Mouse (Mus musculus) liver, adult 2 months (tissue): ENCODE results near the gene Ubxn6. TPM values are rescaled to one million over a fixed set of nuclear protein-coding genes. Genes with fewer than 3 reads are reported as not detected.
A peak's percentile ranks its signal among the peaks of the same experiment; 100 is the strongest.

ENCODE experiments used
- DNase-seq: peaks from one replicate; pipeline ENCODE4 v3.0.0-alpha.2; 2011; ENCODE audit warnings: low read depth, low spot score; ENCODE audit errors: extremely low read depth
- H3K27ac ChIP-seq: fragments of 200-500 bp; replicated peaks from 2 replicates; pipeline ENCODE4 v1.5.1; 2012; ENCODE audit warnings: low read depth, mild to moderate bottlenecking, control low read depth, inconsistent platforms, low read length; ENCODE audit not compliant: insufficient read depth
- H3K27me3 ChIP-seq: fragments of 200-500 bp; 2 replicates; pipeline ENCODE4 v1.6.1; 2012; ENCODE audit warnings: mild to moderate bottlenecking, moderate library complexity, low read length, inconsistent platforms; ENCODE audit not compliant: control insufficient read depth, insufficient read depth
- H3K36me3 ChIP-seq: fragments of 200-500 bp; 2 replicates; pipeline ENCODE4 v1.6.1; 2012; ENCODE audit warnings: low read length, inconsistent platforms; ENCODE audit not compliant: control insufficient read depth, insufficient read depth
- H3K4me1 ChIP-seq: fragments of 200-500 bp; 2 replicates; pipeline ENCODE4 v1.6.1; 2011; ENCODE audit warnings: low read length; ENCODE audit not compliant: control insufficient read depth, insufficient read depth
- H3K4me3 ChIP-seq: fragments of 200-500 bp; 2 replicates; pipeline ENCODE4 v1.5.1; 2011; ENCODE audit warnings: low read depth, mild to moderate bottlenecking, control low read depth, low read length, moderate library complexity; ENCODE audit not compliant: insufficient read depth
- H3K79me2 ChIP-seq: fragments of 200-500 bp; 2 replicates; pipeline ENCODE4 v1.6.1; 2012; ENCODE audit warnings: inconsistent platforms, mild to moderate bottlenecking, low read length, moderate library complexity; ENCODE audit not compliant: control insufficient read depth, insufficient read depth
- H3K9ac ChIP-seq: fragments of 200-500 bp; 2 replicates; pipeline ENCODE4 v1.6.1; 2012; ENCODE audit warnings: low read depth, mild to moderate bottlenecking, control low read depth, inconsistent platforms, low read length
- CTCF ChIP-seq: fragments of 200-500 bp; IDR thresholded peaks from 2 replicates; pipeline ENCODE4 v1.5.1; 2011; ENCODE audit warnings: low read depth, low read length, control low read depth
- POLR2A ChIP-seq: fragments of 200-500 bp; IDR thresholded peaks from 2 replicates; pipeline ENCODE4 v1.6.1; 2011; ENCODE audit warnings: low read length, control low read depth; ENCODE audit not compliant: insufficient read depth; ENCODE audit errors: extremely low read depth
- WGBS: fragments of 180-500 bp; shearing (Covaris S2); methylation state at CpG from one replicate; pipeline ENCODE4 v1.1.7; 2018; 5-methylcytosine and 5-hydroxymethylcytosine counted together
- polyA plus RNA-seq: library from polyadenylated mRNA; depleted of rRNA; stranded (reverse); fragments of >200 nt; gene quantifications from 2 replicates; pipeline ENCODE4 v1.2.3, GENCODE M21; 2012
- total RNA-seq: library from RNA; depleted of rRNA; stranded (reverse); fragments of >200 nt; gene quantifications from 2 replicates; pipeline ENCODE4 v1.2.3, GENCODE M21; 2014

Gene Ubxn6
- total and polyA plus RNA-seq, 2 experiments, result 34.9 to 55.8 TPM

DNA sequence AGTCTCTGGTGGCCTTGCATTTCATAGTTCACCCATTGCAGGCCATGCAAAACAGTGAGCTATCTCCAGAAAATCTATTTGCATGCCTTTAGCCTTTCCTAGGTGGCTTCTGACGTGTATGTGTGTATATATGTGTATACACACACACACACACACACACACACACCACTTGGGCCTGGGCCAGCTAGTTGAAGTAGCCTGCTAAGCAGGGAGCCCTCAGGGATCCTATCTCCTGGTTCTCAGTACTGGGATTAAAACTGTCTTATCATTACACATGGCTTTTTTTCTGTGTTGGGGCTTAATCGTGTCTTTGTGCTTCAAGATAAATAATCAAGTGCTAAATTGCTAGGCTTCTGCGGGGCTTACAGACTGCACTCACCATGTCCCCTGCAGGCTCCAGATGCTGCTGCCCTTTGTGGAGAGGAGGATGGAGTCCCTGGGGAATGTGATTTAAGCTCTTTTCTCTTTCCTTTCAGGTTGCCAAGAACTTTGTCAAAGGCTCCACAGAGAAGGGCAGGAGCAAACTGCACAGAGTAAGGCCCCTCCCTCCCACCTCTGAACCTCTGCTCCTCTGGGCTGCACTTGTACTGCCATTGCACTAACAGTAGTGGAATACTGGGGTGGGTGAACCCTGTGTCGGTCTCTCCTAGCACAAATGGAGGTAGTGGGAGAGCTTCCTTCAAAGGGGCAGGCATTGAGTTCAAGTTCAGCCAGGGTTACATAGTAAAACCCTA lies 18.7 kb downstream of the Ubxn6 start:
- no peak overlapping the region for H3K4me3 ChIP-seq
- no peaks in the 10 kb centered on the region for H3K36me3 ChIP-seq
- H3K9ac ChIP-seq, result no peak overlapping the region
- WGBS, result 73% methylated on average over 4 of the region's 4 CpGs
- H3K79me2 ChIP-seq, result no peaks in the 10 kb centered on the region
- no peak overlapping the region for H3K27ac ChIP-seq
- peaks cover 5% of the 10 kb centered on the region for H3K4me1 ChIP-seq
- TF ChIP-seq CTCF (no peak), POLR2A (no peak)
- H3K27me3 ChIP-seq, result no peaks in the 10 kb centered on the region
- DNase-seq, result no peak

- Histone ChIP-seq H3K79me2 (no peaks in the 10 kb centered on the region), H3K4me3 (no peak overlapping the region), H3K4me1 (peaks cover 5% of the 10 kb centered on the region), H3K9ac (no peak overlapping the region), H3K27ac (no peak overlapping the region), H3K36me3 (no peaks in the 10 kb centered on the region), H3K27me3 (no peaks in the 10 kb centered on the region)
- TF ChIP-seq CTCF, result no peak
- TF ChIP-seq POLR2A, result no peak
- DNase-seq, result no peak
These were observed 19.9 kb downstream of the Ubxn6 start for GRCm38 (mm10) chr17:56054938-56055337.

- peak; percentile 72 for DNase-seq
- H3K9ac ChIP-seq, result no peak overlapping the region
- H3K4me3 ChIP-seq, result no peak overlapping the region
- H3K27ac ChIP-seq, result 0 out of 2 replicates have a peak overlapping the region, but pooled peaks have one; percentile 2
- no peaks in the 10 kb centered on the region for H3K36me3 ChIP-seq
- H3K27me3 ChIP-seq, result no peaks in the 10 kb centered on the region
- peaks cover 5% of the 10 kb centered on the region for H3K4me1 ChIP-seq
- TF ChIP-seq CTCF, result no peak
- TF ChIP-seq POLR2A, result no peak
- WGBS, result 34% methylated on average over 5 of the region's 5 CpGs
- H3K79me2 ChIP-seq, result no peaks in the 10 kb centered on the region
These were observed 23.5 kb downstream of the Ubxn6 start for GRCm38 (mm10) chr17:56051369-56051768.

DNA sequence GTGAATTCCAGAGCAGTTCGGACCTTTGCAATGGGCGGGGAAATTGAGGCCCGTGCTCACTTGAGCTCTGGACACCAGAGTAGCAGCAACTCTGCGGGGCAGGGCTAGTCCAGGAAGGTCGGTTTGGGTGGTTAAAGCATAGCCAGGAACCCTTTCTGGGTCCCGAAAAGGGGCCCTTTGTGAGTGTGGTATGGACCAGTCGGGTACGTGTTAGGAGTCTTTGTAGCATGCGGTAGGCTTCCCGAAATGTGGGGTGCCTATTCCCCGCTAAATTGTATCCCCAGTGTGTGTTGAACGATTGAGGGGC lies 34.0 kb downstream of the Ubxn6 start:
- no peaks in the 10 kb centered on the region for H3K36me3 ChIP-seq
- H3K27me3 ChIP-seq, result no peaks in the 10 kb centered on the region
- WGBS, result 9% methylated on average over 12 of the region's 12 CpGs
- H3K4me1 ChIP-seq, result peaks cover 2% of the 10 kb centered on the region; the same call in 1 of the 2 replicates
- H3K79me2 ChIP-seq, result peaks cover 5% of the 10 kb centered on the region; the same call in 1 of the 2 replicates
- no peak overlapping the region for H3K9ac ChIP-seq
- no peak for DNase-seq
- H3K27ac ChIP-seq, result no peak overlapping the region
- peak overlapping the region; percentile 48; the same call in 1 of the 2 replicates for H3K4me3 ChIP-seq
- TF ChIP-seq CTCF (no peak), POLR2A (no peak)

GRCm38 (mm10) chr17:56040030-56040856 lies 34.6 kb downstream of the Ubxn6 start, which contains the start of gene Chaf1a:
Gene Chaf1a (plus strand): TSS chr17:56040439.
- H3K27ac ChIP-seq, result no peak within 1 kb of the TSS
- 1% methylated on average over 68 of the region's 68 CpGs for WGBS
- no peaks in the 10 kb centered on the region for H3K27me3 ChIP-seq
- peaks cover 3% of the 10 kb centered on the region for H3K4me1 ChIP-seq
- DNase-seq, result peak; percentile 90
- H3K79me2 ChIP-seq, result peaks cover 9% of the 10 kb centered on the region; the same call in 1 of the 2 replicates
- TF ChIP-seq POLR2A (no peak), CTCF (no peak)
- H3K9ac ChIP-seq, result peak within 1 kb of the TSS; percentile 74
- peak within 1 kb of the TSS; percentile 48 for H3K4me3 ChIP-seq
- H3K36me3 ChIP-seq, result no peaks in the 10 kb centered on the region

- WGBS, result 80% methylated on average over 4 of the region's 4 CpGs
- Histone ChIP-seq H3K4me3 (no peak overlapping the region), H3K4me1 (peaks cover 12% of the 10 kb centered on the region)
These were observed 35.5 kb downstream of the Ubxn6 start for GRCm38 (mm10) chr17:56039345-56039744.

More at GRCm38 (mm10) chr17:56039345-56039744, 35.5 kb downstream of the Ubxn6 start:
- no peak for DNase-seq
- Histone ChIP-seq H3K9ac (no peak overlapping the region), H3K79me2 (peaks cover 17% of the 10 kb centered on the region), H3K27me3 (no peaks in the 10 kb centered on the region), H3K36me3 (no peaks in the 10 kb centered on the region), H3K27ac (no peak overlapping the region)
- TF ChIP-seq POLR2A (no peak), CTCF (no peak)
